Mouse (Mus musculus) neural tube, embryonic 13.5 days (tissue): Measurements from ENCODE around the gene Zfand3. TPM values are rescaled to one million over a fixed set of nuclear protein-coding genes. Genes with fewer than 3 reads are reported as not detected.

Experiments used
- ATAC-seq: fragments of 200-750 bp; cut with Nextera tagmentation; 2 replicates; pipeline ENCODE4 v1.8.0; 2017; ENCODE audit warnings: low read depth, mild to moderate bottlenecking, moderate TSS enrichment, moderate library complexity
- H3K27ac ChIP-seq: fragments of 300-500 bp; sonication (generic); replicated peaks from 2 replicates; pipeline ENCODE4 v1.5.1; 2015; ENCODE audit warnings: moderate library complexity, mild to moderate bottlenecking, inconsistent platforms
- H3K27me3 ChIP-seq: fragments of 300-500 bp; sonication (generic); 2 replicates; pipeline ENCODE4 v1.6.1; 2015; ENCODE audit warnings: mild to moderate bottlenecking, inconsistent platforms
- H3K36me3 ChIP-seq: fragments of 300-500 bp; sonication (generic); 2 replicates; pipeline ENCODE4 v1.6.1; 2015; ENCODE audit warnings: mild to moderate bottlenecking, inconsistent platforms
- H3K4me1 ChIP-seq: fragments of 300-500 bp; sonication (generic); replicated peaks from 2 replicates; pipeline ENCODE4 v1.6.1; 2015; ENCODE audit warnings: inconsistent platforms
- H3K4me2 ChIP-seq: fragments of 300-500 bp; sonication (generic); 2 replicates; pipeline ENCODE4 v1.6.1; 2015; ENCODE audit warnings: inconsistent platforms, mild to moderate bottlenecking, moderate library complexity
- H3K4me3 ChIP-seq: fragments of 300-500 bp; sonication (generic); 2 replicates; pipeline ENCODE4 v1.5.1; 2015; ENCODE audit warnings: mild to moderate bottlenecking, inconsistent platforms
- H3K9ac ChIP-seq: fragments of 300-500 bp; sonication (generic); 2 replicates; pipeline ENCODE4 v1.6.1; 2015; ENCODE audit warnings: moderate library complexity, mild to moderate bottlenecking, inconsistent platforms
- H3K9me3 ChIP-seq: fragments of 300-500 bp; sonication (generic); 2 replicates; pipeline ENCODE4 v1.6.1; 2016; ENCODE audit warnings: inconsistent platforms
- WGBS: fragments of 180-500 bp; shearing (Covaris S2); methylation state at CpG from one replicate; pipeline ENCODE4 v1.1.7; 2015; 5-methylcytosine and 5-hydroxymethylcytosine counted together
- polyA plus RNA-seq: library from polyadenylated mRNA; unstranded; fragments of >200 nt; fragmentation: Nextera tagmentation; extraction: Ambion mirVana; gene quantifications from 2 replicates; pipeline ENCODE4 v1.2.1, GENCODE M21; 2015

Zfand3 gene
- polyA plus RNA-seq, 1 experiment from 2014 or later: 79.3 TPM

DNA sequence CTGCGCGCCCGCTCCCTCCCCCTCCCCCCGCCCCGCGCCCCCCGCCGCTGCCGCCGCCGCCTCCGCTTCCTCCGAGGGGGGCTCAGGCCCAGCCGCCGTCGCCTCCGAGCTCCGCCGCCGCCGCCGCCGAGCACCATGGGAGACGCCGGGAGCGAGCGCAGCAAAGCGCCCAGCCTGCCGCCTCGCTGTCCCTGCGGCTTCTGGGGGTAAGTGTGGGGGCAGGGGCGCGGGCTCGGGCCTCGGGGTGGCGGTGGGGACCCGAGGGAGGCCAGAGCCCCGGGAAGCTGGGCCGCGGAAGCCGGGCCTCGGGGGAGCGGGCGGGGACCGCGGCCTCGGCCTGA is 540 bp downstream of the Zfand3 start:
- peaks cover 50% of the 10 kb centered on the region for H3K4me1 ChIP-seq
- peak; percentile 54 for ATAC-seq
- under 1% methylated on average over 23 of the region's 47 CpGs for WGBS

DNA sequence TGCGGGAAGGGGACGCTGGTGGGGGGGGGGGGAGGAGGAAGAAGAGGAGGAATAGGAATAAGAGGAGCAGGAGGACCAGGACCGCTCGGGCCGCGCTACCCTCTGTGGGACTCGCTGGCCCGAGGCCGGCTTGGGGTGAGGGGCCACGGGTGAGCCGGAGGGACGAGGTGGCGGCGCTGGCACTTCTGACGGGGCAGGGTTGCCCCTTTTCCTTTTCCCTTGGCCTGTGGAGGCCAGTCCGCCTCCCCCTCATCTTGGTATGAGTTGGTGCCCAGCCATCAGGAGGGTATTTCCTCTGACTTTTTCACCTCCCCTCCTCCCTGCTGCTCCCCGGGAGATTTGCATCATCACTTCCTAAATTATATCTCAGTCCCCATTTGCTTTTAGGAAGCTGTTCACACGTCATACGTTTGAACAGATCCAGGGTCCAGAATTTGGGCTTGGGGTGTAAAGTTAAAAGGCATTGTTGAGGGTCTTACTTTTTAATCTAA is 963 bp downstream of the Zfand3 start:
- Histone ChIP-seq H3K9me3 (no peaks in the 10 kb centered on the region), H3K4me1 (peaks cover 54% of the 10 kb centered on the region), H3K4me2 (peak overlapping the region; percentile 86), H3K36me3 (no peaks in the 10 kb centered on the region; the same call in 1 of the 2 replicates), H3K4me3 (peak overlapping the region; percentile 94), H3K27me3 (no peaks in the 10 kb centered on the region), H3K27ac (peak overlapping the region; percentile 100), H3K9ac (peak overlapping the region; percentile 99)
- 0% methylated on average over 19 of the region's 19 CpGs for WGBS
- ATAC-seq: peak; percentile 22

More for the DNA sequence above, 540 bp downstream of the Zfand3 start:
- Histone ChIP-seq H3K27me3 (no peaks in the 10 kb centered on the region), H3K4me2 (peak overlapping the region; percentile 86), H3K4me3 (peak overlapping the region; percentile 94), H3K9me3 (no peaks in the 10 kb centered on the region), H3K27ac (peak overlapping the region; percentile 100), H3K9ac (peak overlapping the region; percentile 99), H3K36me3 (no peaks in the 10 kb centered on the region; the same call in 1 of the 2 replicates)

- H3K4me1 ChIP-seq: peaks cover 54% of the 10 kb centered on the region
- no peak overlapping the region for H3K9ac ChIP-seq
- WGBS: 77% methylated on average over 2 of the region's 2 CpGs
Observed at GRCm38 (mm10) chr17:30006877-30007276, 2.3 kb downstream of the Zfand3 start.

DNA sequence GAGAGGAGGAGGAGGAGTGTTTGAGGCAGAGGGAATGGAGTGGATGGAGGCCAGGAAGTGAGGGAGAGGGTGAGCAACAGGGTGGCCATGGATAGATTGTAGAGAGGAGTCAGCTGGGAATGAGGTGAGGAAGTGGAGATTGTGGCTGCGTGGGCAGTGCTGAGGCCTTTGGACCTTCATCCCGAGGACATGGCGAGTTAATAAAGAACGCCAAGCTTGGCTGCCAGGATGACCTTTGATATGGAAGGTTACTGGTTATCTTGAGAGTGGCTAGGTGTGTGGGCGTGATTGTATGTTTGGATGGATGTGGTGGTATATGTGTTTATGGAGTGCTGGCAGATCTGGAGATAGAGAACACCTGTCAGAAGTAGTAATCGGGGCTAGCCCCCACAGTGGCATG is 3.4 kb downstream of the Zfand3 start:
- Histone ChIP-seq H3K36me3 (no peaks in the 10 kb centered on the region; the same call in 1 of the 2 replicates), H3K9me3 (no peaks in the 10 kb centered on the region), H3K4me3 (peak overlapping the region; percentile 8; the same call in 1 of the 2 replicates), H3K27me3 (no peaks in the 10 kb centered on the region), H3K27ac (peak overlapping the region; percentile 59), H3K9ac (peak overlapping the region; percentile 41), H3K4me1 (peaks cover 54% of the 10 kb centered on the region), H3K4me2 (peak overlapping the region; percentile 86)
- WGBS: 86% methylated on average over 6 of the region's 6 CpGs
- ATAC-seq: no peak

More at GRCm38 (mm10) chr17:30006877-30007276, 2.3 kb downstream of the Zfand3 start:
- Histone ChIP-seq H3K9me3 (no peaks in the 10 kb centered on the region), H3K27ac (no peak overlapping the region), H3K4me2 (peak overlapping the region; percentile 86), H3K27me3 (no peaks in the 10 kb centered on the region), H3K36me3 (no peaks in the 10 kb centered on the region; the same call in 1 of the 2 replicates), H3K4me3 (peak overlapping the region; percentile 94)
- ATAC-seq: no peak

DNA sequence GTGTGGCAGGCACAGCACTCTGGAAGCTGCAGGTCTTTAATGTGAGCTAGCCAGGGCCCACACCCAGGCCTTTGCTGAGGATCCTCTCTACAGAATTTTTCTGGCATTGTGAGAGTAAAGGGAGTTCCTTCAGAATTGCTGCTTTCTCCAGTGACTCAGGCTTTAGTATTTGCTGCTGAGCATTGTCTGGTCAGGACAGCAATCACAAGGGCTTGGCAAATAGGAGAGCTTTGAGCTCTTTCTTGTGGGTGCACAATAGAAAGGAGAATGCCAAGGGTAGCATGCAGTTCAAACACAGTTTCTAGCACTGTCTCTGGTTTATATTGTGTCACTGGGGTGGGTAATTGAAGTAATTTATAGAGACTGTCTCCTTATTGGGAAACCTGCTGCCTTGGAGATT is 3.9 kb downstream of the Zfand3 start:
- Histone ChIP-seq H3K36me3 (no peaks in the 10 kb centered on the region; the same call in 1 of the 2 replicates), H3K4me1 (peaks cover 51% of the 10 kb centered on the region), H3K27ac (peak overlapping the region; percentile 59), H3K4me2 (peak overlapping the region; percentile 86), H3K9me3 (no peaks in the 10 kb centered on the region), H3K9ac (peak overlapping the region; percentile 41; the same call in 1 of the 2 replicates), H3K27me3 (no peaks in the 10 kb centered on the region), H3K4me3 (peak overlapping the region; percentile 8; the same call in 1 of the 2 replicates)
- ATAC-seq: no peak

- Histone ChIP-seq H3K27ac (no peak overlapping the region), H3K9me3 (no peaks in the 10 kb centered on the region), H3K27me3 (no peaks in the 10 kb centered on the region), H3K4me1 (peaks cover 24% of the 10 kb centered on the region), H3K9ac (no peak overlapping the region), H3K4me3 (no peak overlapping the region), H3K36me3 (no peaks in the 10 kb centered on the region; the same call in 1 of the 2 replicates), H3K4me2 (no peak overlapping the region)
- ATAC-seq: no peak
- 91% methylated on average over 4 of the region's 4 CpGs for WGBS
Observed at GRCm38 (mm10) chr17:30014660-30015059, 10.1 kb downstream of the Zfand3 start.

DNA sequence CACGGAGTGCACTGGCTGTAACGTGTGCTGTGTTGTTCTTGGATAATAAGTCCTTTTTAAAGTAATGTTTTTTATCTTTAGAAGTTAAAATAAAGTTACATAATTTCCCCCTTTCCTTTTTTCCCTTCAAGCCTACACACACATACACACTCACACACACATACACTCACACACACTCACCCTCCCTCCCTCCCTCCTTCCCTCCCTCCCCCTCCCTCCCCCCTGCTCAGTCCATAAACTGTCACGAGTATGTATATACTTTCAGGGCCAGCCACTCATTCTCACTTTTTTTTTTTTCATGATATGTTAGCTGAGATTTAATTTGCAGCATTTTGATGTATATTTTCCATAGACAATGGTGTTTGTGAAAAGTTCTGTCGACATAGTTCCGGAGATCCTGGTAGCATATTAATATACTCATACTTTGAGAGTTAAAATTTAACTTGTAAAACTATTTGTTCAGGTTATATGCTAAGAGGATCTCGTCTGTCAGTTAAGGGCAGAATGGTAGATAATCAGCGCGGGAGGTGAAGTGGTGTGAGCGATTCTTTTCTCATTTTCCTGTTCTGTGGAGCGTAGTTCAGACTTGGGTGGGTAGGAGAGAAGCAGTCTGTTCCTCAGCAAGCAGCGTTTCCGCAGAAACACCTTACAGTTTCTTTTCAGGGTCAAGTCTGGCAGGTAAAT is 14.5 kb downstream of the Zfand3 start:
- Histone ChIP-seq H3K9ac (no peak overlapping the region), H3K36me3 (no peaks in the 10 kb centered on the region), H3K4me3 (no peak overlapping the region), H3K27me3 (no peaks in the 10 kb centered on the region), H3K9me3 (no peaks in the 10 kb centered on the region), H3K4me1 (peaks cover 50% of the 10 kb centered on the region), H3K4me2 (no peak overlapping the region), H3K27ac (no peak overlapping the region)
- ATAC-seq: no peak
- 89% methylated on average over 12 of the region's 12 CpGs for WGBS

- Histone ChIP-seq H3K27ac (no peak overlapping the region), H3K4me3 (no peak overlapping the region), H3K4me1 (peaks cover 53% of the 10 kb centered on the region), H3K9me3 (no peaks in the 10 kb centered on the region), H3K9ac (no peak overlapping the region), H3K36me3 (no peaks in the 10 kb centered on the region), H3K27me3 (no peaks in the 10 kb centered on the region), H3K4me2 (no peak overlapping the region)
- no peak for ATAC-seq
- WGBS: 86% methylated on average over 6 of the region's 6 CpGs
Observed at GRCm38 (mm10) chr17:30019942-30020341, 15.4 kb downstream of the Zfand3 start.

DNA sequence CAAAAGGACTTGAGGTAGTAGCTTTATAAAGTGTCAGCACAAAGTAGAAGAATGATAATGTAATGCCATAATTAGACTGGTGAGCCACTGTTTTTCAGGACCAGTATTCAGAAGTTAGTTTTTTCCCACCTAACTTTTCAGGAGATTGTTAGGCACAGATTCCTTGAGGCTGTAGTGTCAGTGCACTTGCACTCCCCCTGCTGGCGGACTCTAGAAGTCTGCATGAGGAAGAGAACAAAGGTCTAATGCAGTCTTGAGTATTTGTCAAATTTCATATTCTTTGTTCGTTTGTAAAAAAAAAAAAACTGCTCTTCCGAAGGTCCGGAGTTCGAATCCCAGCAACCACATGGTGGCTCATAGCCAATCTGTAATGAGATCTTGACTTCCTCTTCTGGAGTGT is 20.1 kb downstream of the Zfand3 start:
- WGBS: 60% methylated on average over 5 of the region's 5 CpGs
- H3K9ac ChIP-seq: no peak overlapping the region
- no peaks in the 10 kb centered on the region for H3K27me3 ChIP-seq
- H3K9me3 ChIP-seq: no peaks in the 10 kb centered on the region
- no peak overlapping the region for H3K4me2 ChIP-seq
- H3K4me3 ChIP-seq: no peak overlapping the region
- ATAC-seq: no peak
- peaks cover 83% of the 10 kb centered on the region for H3K4me1 ChIP-seq
- H3K36me3 ChIP-seq: no peaks in the 10 kb centered on the region
- H3K27ac ChIP-seq: no peak overlapping the region

DNA sequence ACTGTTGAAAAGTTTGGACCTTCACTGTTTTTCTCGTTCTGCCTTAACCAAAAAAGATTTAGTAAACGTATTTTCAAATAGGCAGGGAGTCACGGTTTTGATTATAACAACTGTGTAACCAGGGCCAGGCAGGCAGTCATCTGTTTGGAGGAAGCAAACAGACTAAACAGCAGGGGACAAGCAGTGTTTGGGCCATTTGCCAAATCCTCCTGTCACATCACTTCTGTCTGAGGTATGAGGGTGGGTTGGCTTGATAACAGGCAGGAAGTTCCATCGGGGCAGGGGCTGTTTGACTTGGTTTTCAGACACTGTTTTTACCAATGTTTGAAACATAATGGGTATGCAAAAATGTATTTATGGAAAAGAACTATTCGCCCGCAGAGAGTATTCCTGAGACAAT is 22.1 kb downstream of the Zfand3 start:
- H3K9ac ChIP-seq: no peak overlapping the region
- H3K4me2 ChIP-seq: no peak overlapping the region
- no peak overlapping the region for H3K4me3 ChIP-seq
- peaks cover 80% of the 10 kb centered on the region for H3K4me1 ChIP-seq
- H3K27me3 ChIP-seq: no peaks in the 10 kb centered on the region
- H3K9me3 ChIP-seq: no peaks in the 10 kb centered on the region
- 35% methylated on average over 6 of the region's 6 CpGs for WGBS
- 0 out of 2 replicates have a peak, but pooled peaks have one; percentile 48 for ATAC-seq
- H3K27ac ChIP-seq: no peak overlapping the region
- H3K36me3 ChIP-seq: no peaks in the 10 kb centered on the region

GRCm38 (mm10) chr17:30027343-30028029 is 23.0 kb downstream of the Zfand3 start:
- WGBS: 77% methylated on average over 1 of the region's 1 CpGs
- H3K4me3 ChIP-seq: no peak overlapping the region
- no peak overlapping the region for H3K4me2 ChIP-seq
- ATAC-seq: 0 out of 2 replicates have a peak, but pooled peaks have one; percentile 28
- H3K4me1 ChIP-seq: peaks cover 76% of the 10 kb centered on the region
- no peaks in the 10 kb centered on the region for H3K9me3 ChIP-seq
- H3K27me3 ChIP-seq: no peaks in the 10 kb centered on the region
- H3K27ac ChIP-seq: peak overlapping the region; percentile 24; the same call in 1 of the 2 replicates
- no peak overlapping the region for H3K9ac ChIP-seq
- H3K36me3 ChIP-seq: no peaks in the 10 kb centered on the region

DNA sequence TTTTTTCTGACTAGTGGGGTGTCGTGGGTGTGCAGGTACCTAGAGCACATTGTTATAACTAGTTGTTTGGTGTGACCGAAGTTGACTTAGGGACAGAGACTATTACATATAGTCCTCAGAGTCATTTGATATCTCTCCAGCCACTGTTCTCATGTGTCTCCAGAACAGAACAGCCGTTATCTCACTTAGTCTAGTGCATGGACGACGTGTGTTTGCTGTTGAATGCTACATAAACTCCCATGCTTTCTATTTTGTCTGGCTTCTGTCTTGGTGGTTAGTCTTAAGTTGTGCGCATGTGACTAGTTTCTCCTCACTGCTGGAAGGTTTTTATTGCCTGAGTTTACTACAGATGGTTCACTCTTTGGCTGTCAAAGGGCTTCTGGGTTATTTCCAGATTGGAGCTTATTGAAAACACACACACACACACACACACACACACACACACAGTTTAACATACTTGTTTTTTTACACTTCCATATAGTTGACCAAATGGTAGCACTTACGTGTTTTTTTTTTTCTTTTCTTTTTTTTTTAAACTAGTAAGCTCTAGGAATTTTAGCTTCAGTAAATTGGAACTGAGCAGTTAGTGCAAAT is 25.2 kb downstream of the Zfand3 start:
- Histone ChIP-seq H3K9me3 (no peaks in the 10 kb centered on the region), H3K36me3 (no peaks in the 10 kb centered on the region), H3K4me3 (no peak overlapping the region), H3K4me1 (peaks cover 74% of the 10 kb centered on the region), H3K9ac (no peak overlapping the region), H3K4me2 (no peak overlapping the region), H3K27ac (no peak overlapping the region), H3K27me3 (no peaks in the 10 kb centered on the region)
- ATAC-seq: no peak
- 77% methylated on average over 7 of the region's 7 CpGs for WGBS
